In the genomic region with DNA sequence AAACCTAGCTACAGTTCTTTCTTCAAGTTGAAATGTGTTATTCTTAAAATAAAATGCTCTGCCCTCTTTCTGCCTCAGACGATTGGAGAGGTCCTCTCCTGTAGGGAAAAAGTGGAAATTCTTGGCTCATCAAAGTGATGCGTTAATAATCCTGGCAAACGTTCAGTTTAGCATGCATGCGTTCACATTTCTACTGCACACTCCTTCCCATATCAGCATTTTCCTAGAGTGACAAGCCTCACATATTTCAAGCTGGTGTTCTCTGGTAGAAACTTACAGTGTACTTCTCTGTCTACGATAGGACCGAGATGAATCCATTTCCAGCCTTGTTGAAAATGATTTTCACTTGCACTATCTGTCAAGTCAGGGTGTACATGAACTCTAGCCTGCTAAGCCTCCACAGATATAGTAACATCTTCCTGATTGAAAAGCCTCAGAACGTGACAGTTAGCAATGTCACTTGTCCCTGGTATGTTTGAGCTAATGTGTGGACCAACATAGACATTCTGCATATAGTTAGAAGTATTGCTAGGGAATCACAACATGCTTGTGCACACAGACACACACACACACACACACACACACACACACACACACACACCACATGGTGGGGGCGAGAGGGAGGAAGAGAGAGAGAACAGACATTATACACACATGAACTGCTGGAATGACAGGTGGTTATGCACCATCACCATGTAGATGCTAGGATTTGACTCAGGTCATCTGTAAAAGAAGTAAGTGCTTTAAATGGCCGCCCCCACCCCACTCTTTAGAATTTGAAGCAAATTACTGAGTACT, we compare ENCODE assay signal across 22 mouse cellular contexts.
A peak's percentile ranks its signal among the peaks of the same experiment; 100 is the strongest.
DNase-seq lines count a peak whose midpoint lies in the region; ATAC-seq lines count a peak whose summit lies in the region.
"Had no signal": no experiment of that assay in that cellular context is flagged by ENCODE, and none has a peak within 500 bp of the region (broad histone marks: within the 10 kb centered on the region; RNA-seq: fewer than 3 reads in every experiment).

No protein-coding gene starts in this region.

- no peak overlapping the region for H3K4me2 ChIP-seq in midbrain, embryonic 14.5 days (ENCODE audit: low read length)
- H3K4me2 ChIP-seq: heart, embryonic 12.5 days; neural tube, embryonic 12.5 days had no signal

- peaks cover 6% of the 10 kb centered on the region for H3K4me1 ChIP-seq in midbrain, embryonic 14.5 days (ENCODE audit: control insufficient read depth, insufficient read depth, low read length)
- H3K4me1 ChIP-seq: heart, embryonic 12.5 days; limb, embryonic 10.5 days; neural tube, embryonic 12.5 days had no signal

- H3K9ac ChIP-seq in midbrain, embryonic 14.5 days (replicated peaks; ENCODE audit: low read length): no peak overlapping the region
- H3K9ac ChIP-seq: heart, embryonic 12.5 days; liver, postnatal 0 days; neural tube, embryonic 12.5 days had no signal

- 78% methylated on average over 9 of the region's 9 CpGs for WGBS in midbrain, embryonic 14.5 days

- peak; percentile 6 to 59 for DNase-seq in cerebellum, postnatal 14 days
- DNase-seq in cerebellum, adult 18-20 months: no peak
- DNase-seq in left cerebral cortex, postnatal 4 days: peak; percentile 5
- DNase-seq in left cerebral cortex, postnatal 14 days (ENCODE audit: low spot score in 2 of 2): no peak
- peak; percentile 7 for DNase-seq in midbrain, embryonic 14.5 days
- no peak for DNase-seq in adrenal gland, postnatal 4 days (ENCODE audit: low spot score in 2 of 2)
- no peak for DNase-seq in layer of hippocampus, adult 8-10 months (ENCODE audit: low spot score in 2 of 2)
- DNase-seq: adrenal gland, postnatal 25 days; cerebellum, adult 9-11 months; embryo, embryonic 11 days; kidney, adult 11 months; liver, postnatal 0 days; lung, postnatal 10 days; right cerebral cortex, postnatal 14 days; spleen, adult 18-20 months; thymus, postnatal 36 days had no signal

- H3K27ac ChIP-seq in midbrain, embryonic 14.5 days (replicated peaks; ENCODE audit: low read depth, low read length): no peak overlapping the region
- H3K27ac ChIP-seq: kidney, postnatal 0 days; limb, embryonic 10.5 days; neural tube, embryonic 12.5 days had no signal

- H3K27me3 ChIP-seq in midbrain, embryonic 14.5 days (ENCODE audit: control insufficient read depth, insufficient read depth, low read length): no peaks in the 10 kb centered on the region
- H3K27me3 ChIP-seq: heart, embryonic 12.5 days; neural tube, embryonic 12.5 days had no signal

- H3K36me3 ChIP-seq in midbrain, embryonic 14.5 days (ENCODE audit: control insufficient read depth, insufficient read depth, low read length): no peaks in the 10 kb centered on the region
- H3K36me3 ChIP-seq: G1E; heart, embryonic 12.5 days; limb, embryonic 10.5 days; neural tube, embryonic 12.5 days had no signal

- H3K9me3 ChIP-seq in midbrain, embryonic 14.5 days (ENCODE audit: control insufficient read depth, low read length): no peaks in the 10 kb centered on the region
- H3K9me3 ChIP-seq: G1E; heart, embryonic 12.5 days; limb, embryonic 10.5 days; neural tube, embryonic 12.5 days had no signal

- no peak for ATAC-seq in midbrain, embryonic 14.5 days (ENCODE audit: low FRiP score, low TSS enrichment)
- ATAC-seq: hindbrain, embryonic 16.5 days; liver, postnatal 0 days had no signal

- H3K4me3 ChIP-seq in midbrain, embryonic 14.5 days (replicated peaks; ENCODE audit: low read depth, low read length): no peak overlapping the region
- H3K4me3 ChIP-seq: heart, embryonic 12.5 days; limb, embryonic 10.5 days; neural tube, embryonic 12.5 days had no signal

- intact Hi-C loops in left cerebral cortex, postnatal 4 days (cut with DNase I): no loop called here
- intact Hi-C loops in left cerebral cortex, postnatal 14 days (cut with DNase I): no loop called here

Comparison
In these comparisons a context has a peak if more than half of its experiments do, and no peak if none do; other contexts are left out.
1. DNase-seq: peak in cerebellum, postnatal 14 days (2 of 2), left cerebral cortex, postnatal 4 days (single experiment) and midbrain, embryonic 14.5 days (single experiment); none in cerebellum, adult 18-20 months (0 of 2), left cerebral cortex, postnatal 14 days (0 of 2), adrenal gland, postnatal 4 days (0 of 2) and layer of hippocampus, adult 8-10 months (0 of 2).